Mouse (Mus musculus) splenic B cell, adult 2 months (primary cell): ENCODE data around the gene Stk11.

Experiments
- DNase-seq: peaks from one replicate; pipeline ENCODE4 v3.0.0-alpha.2; 2011; ENCODE audit warnings: low read depth, low spot score
- H3K27me3 ChIP-seq: 2 replicates; pipeline ENCODE4 v1.6.1; 2012; ENCODE audit warnings: mild to moderate bottlenecking, low read length, moderate library complexity, mixed read lengths; ENCODE audit not compliant: control insufficient read depth, poor library complexity, insufficient read depth, severe bottlenecking
- H3K36me3 ChIP-seq: 2 replicates; pipeline ENCODE4 v1.6.1; 2012; ENCODE audit warnings: mild to moderate bottlenecking, low read length, moderate library complexity, mixed read lengths; ENCODE audit not compliant: control insufficient read depth, poor library complexity, insufficient read depth, severe bottlenecking

Gene Stk11

DNA sequence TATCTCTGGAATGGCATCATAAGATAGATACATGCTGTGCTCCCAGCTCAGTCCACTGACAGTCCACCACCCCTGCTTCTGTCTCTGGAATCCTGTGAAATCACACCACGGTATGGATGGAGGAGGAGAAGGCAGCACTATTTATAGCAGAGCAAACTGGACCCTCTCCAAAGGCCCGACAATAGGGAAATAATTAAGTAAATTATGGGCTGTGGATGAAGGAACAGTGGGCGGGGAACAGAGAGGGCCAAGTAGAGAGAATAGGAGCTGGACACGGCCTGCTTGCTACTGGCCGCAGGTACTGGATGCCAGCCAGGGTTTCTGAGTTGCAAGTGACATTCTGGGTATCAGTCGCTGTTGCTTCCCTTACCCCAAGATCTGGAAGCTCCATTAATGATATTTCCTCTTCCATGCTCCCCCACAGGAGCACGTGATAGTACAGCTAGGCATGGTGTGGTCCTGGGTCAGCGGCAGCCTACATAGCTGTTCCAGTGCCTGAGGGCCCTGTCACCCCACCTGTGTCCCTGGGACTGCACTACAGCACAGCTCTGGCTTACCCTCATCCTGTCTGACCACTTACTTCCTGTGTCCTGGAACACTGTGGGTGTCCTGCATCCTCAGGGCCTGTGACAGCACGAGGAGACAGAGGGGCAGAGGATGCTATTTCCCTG, 30.7 kb upstream of the Stk11 start:
- DNase-seq: no peak
- Histone ChIP-seq H3K36me3 (peaks cover 14% of the 10 kb centered on the region), H3K27me3 (no peaks in the 10 kb centered on the region)

DNA sequence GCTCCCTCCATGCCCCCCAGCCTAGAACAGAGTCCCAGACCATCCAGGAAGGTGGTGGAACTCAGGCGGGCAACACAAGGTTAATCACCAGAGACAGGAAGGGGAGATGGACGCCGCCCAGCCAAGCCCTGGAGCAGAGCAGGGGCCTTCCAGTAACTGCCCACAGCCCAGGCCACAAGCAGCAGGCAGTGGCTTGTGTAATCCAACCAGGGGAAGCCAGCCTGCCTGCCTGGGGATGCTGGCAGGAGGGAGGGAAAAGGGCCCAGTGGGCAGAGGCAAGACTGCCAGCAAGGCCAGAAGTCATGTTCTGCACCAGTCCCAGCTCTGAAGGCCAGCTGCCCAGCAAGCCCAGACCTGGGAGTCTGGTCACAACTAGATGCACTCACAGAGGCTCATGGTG, 28.8 kb upstream of the Stk11 start:
- H3K36me3 ChIP-seq: peaks cover 7% of the 10 kb centered on the region
- H3K27me3 ChIP-seq: no peaks in the 10 kb centered on the region
- DNase-seq: no peak

DNA sequence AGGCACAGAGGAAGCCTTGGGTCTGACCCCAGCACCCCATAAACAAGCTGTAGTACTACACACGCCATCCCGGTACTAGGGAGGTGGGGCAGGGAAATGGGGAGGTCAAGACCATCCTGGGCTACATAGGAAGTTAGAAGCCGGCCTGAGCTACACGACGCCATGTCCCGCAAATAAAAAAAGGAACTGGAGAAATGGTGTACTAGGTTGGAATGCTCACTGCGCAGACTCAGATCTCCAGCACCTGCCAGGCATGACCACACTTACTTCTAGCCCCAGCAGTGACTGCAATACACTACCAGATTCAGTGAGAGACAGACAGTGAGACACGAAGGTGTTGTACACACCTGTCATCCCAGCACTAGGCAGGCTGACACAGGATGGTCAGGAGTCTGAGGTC, 28.1 kb upstream of the Stk11 start:
- DNase-seq: peak; percentile 43
- Histone ChIP-seq H3K27me3 (no peaks in the 10 kb centered on the region), H3K36me3 (peaks cover 5% of the 10 kb centered on the region)

DNA sequence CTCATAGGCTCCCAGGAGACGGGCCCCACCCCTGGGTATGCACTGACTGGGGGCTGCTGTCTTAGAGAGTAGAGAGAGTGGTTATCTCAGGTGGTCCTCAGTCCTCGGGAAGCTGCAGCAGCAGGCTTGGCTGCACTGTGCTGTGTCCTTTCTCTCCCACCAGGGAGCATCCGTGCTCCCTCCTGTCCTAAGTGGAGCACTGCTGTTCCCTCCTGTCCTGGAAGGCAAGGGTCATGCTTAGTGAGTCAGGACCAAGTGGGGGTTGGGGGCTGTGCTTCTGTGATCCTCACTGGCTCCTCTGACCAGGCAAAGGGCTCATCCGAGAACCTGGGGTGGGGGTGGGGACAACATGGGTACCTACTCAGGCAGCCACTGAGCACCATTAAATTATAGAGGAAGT, 26.5 kb upstream of the Stk11 start:
- Histone ChIP-seq H3K27me3 (no peaks in the 10 kb centered on the region), H3K36me3 (peaks cover 4% of the 10 kb centered on the region; the same call in 1 of the 2 replicates)
- DNase-seq: no peak

DNA sequence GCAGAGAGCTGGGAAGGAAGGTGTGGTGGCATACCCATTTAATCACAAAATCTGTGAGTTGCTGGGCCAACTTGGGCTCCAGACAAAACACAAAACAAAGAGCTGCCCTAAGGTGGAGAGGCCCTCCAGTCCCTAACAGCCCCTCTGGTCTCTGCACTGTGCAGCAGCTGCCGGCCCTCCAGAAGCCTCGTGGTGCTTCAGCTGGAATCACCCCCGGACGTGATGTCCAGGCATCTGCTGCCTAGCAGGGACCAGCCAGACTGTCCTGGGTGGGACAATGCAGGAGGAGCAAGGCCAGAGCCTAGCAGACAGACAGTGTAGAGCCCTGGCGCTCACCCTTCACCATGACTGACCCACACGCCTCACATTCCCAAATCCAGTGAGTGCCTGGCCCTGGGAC, 24.1 kb upstream of the Stk11 start:
- DNase-seq: no peak
- no peaks in the 10 kb centered on the region for H3K36me3 ChIP-seq

DNA sequence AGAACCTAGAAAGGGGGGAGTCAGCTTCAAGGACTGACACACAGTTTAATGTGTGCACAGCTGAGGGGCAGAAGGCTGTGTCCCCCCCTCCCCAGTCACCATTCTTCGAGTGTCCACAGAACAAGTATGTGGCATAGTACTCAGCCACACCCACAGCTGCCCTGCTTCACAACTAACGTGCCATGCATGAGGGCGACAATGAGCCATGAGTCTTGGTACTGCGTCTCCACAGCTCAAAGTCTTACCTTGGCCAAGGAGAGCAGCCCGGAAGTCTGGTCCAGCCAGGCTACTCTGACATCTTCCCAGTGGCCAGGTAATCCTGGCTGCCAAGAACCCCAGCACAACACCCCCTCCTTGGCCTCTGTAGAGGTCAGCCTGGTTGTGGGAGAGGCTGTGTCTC, 22.9 kb upstream of the Stk11 start:
- H3K36me3 ChIP-seq: no peaks in the 10 kb centered on the region
- no peak for DNase-seq
- H3K27me3 ChIP-seq: no peaks in the 10 kb centered on the region

More for the DNA sequence above, 24.1 kb upstream of the Stk11 start:
- H3K27me3 ChIP-seq: no peaks in the 10 kb centered on the region

DNA sequence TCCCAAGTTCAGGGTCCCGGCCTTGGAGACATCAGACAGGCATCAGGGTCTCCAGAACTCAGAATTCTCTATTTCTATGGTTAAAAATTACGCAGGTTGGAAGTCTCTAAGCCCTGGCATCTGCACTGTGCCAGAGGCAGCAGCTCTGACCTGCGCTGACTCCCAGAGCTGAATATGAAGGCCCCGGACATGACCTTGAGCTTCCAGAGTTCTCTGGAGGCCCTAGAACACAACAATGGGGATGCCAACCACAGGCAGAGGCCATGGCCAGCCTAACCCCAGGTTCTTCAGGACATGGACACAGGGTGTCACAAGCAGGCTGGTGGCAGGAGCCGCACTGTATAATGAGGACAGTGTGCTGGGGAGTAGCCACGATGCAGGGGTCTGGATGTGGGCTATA, 21.5 kb upstream of the Stk11 start:
- no peaks in the 10 kb centered on the region for H3K36me3 ChIP-seq
- H3K27me3 ChIP-seq: no peaks in the 10 kb centered on the region
- no peak for DNase-seq

DNA sequence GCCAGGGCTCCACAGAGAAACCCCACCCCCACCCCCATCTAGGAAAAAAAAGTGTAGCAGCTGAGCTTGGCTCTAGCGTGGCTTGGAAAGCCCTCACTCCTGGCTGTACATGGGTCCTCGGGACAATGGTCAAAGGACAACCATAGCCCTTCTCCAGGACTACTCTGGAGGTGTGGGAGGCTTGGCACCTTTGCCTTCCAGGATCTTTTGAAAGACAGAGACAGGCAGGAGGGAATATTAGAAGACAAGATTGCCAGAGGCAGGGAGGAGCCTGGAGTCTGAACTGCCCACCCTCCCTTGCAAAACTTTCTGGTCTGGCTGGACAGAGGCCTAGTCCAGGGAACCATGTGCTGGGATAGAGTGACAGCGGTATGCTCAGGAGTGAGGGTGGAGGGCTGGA, 20.9 kb upstream of the Stk11 start:
- DNase-seq: no peak
- Histone ChIP-seq H3K36me3 (no peaks in the 10 kb centered on the region), H3K27me3 (no peaks in the 10 kb centered on the region)

DNA sequence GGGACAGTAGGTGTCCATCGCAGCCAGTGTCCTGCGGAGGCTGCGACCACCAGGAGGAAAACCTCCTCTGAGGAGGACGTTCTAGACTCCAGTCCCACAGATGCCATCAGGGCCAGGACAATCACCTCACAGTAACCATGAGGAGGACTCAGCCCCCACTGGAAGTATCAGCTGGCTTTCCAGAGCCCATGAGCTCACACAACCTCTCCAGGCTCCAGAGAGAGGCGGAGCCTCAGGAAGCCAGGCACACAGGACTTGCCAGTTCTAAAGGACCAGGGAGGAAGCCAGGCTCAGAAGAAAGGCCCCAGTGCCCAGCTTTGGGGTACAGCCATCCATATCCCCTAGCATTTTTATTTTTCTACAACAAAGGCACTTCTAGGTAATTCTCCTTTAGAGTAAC, 20.1 kb upstream of the Stk11 start:
- H3K36me3 ChIP-seq: no peaks in the 10 kb centered on the region
- H3K27me3 ChIP-seq: no peaks in the 10 kb centered on the region
- DNase-seq: no peak

DNA sequence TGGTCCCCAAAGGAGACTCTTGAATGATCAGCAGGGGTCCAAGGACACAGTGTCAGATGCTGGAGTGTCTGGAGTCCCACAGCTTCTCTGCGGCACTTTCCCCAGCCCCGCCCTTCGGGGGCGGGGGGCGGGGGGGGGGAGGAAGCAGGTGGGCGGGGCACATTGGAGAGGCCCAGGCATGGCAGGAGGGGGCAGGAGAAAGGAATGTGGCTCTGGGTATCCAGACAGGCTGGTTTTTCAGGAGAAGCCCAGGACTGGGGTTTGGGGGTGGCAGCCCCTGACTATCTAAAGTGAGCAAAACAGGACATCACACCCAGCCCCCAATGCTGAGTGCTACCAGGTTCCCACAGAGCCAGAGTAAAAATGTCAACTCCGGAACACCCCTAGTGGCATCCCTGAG, 18.3 kb upstream of the Stk11 start:
- no peak for DNase-seq
- no peaks in the 10 kb centered on the region for H3K36me3 ChIP-seq

DNA sequence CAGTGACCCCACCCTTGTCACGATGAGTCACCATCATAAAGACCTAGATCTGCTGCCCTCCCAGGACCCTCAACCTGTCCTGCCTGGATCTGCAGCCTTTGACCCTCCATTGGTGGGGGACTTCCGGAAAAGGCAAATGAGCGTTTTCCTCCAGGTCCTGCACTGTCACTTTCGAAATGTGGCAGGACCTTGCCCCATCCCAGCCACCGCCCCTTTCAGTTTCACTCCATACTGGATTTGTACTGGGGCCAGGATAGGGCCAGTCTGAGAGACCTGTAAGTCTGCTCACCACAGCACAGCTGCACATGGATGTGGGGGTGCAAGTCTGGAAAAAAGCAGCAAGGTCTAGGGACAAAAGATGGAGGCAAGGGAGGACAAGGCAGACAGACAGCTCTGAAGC, 17.0 kb upstream of the Stk11 start:
- no peak for DNase-seq
- no peaks in the 10 kb centered on the region for H3K36me3 ChIP-seq
- H3K27me3 ChIP-seq: no peaks in the 10 kb centered on the region

More for the DNA sequence above, 18.3 kb upstream of the Stk11 start:
- no peaks in the 10 kb centered on the region for H3K27me3 ChIP-seq

DNA sequence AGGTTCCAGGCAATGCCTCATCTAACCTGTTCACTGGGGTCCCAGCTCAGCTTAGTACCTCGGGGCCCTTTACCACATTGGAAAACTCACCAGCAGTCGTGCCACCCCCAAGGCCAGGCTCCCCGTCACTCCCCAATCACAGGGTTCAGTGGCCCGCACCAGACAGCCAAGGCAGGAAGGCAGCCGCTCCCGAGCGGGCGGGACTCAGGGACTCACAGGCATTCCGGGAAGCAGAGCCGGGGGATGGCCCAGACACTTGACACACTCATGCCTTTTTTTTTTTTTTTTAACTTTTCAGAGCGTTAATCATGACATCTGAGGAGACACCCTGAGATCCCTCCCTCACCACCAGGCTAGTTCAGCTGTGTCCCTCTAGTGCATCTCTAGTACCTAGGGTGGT, 14.6 kb upstream of the Stk11 start:
- Histone ChIP-seq H3K27me3 (no peaks in the 10 kb centered on the region), H3K36me3 (no peaks in the 10 kb centered on the region)
- DNase-seq: no peak

DNA sequence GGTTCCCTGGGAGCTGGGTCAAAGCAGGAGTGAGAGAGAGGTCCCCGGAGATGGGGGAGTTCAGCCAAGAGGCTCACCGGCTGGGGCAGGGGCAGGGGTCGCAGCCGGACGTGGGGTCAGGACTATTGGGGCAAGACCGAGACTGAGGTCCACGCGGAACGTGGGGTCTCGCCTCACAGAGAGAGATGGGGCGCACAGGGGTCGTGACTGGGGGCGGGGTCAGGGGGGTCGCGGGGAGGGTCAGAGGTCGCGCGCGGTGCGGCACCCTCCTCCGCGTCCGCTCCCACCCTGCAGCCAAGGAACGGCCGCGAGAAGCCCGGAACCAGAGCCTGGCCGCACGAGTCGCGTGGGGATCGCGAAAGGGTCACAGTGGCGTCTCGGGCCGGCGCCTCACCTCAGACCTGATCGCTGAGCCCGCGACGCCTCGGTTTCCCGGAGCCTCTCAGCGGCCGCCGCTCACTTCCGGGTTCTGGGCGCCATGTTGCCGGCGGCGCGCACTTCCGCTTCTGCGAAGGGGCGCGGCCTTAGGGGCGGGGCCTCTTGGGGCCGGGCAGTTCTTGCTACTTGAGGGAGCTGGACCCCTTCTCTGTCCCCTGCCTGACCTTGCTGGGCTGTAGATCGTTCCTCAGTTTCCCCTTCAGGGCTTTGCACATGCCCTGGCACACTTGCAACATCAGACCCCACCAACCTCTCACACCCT, 13.2 kb upstream of the Stk11 start:
- peak; percentile 91 for DNase-seq
- Histone ChIP-seq H3K27me3 (no peaks in the 10 kb centered on the region), H3K36me3 (no peaks in the 10 kb centered on the region)

DNA sequence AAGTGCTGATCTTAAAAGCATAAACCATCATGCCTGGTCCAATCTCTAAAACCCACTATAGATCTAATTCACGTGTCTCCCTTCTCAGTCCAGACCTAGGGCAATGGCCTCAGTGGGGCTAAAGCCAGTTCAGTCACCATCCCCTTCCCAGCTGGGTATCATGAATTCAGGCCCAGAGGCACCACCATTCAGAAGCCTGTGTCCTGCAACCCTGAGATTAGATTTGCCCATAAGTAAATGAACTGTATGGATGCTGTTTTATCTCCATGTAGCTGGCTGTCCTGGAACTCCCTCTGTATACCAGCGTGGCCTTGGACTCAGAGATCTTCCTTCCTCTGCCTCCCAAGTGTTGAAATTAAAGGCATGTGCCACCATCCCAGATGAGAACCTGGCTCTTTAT, 12.6 kb upstream of the Stk11 start:
- no peak for DNase-seq
- no peaks in the 10 kb centered on the region for H3K36me3 ChIP-seq
- H3K27me3 ChIP-seq: no peaks in the 10 kb centered on the region

DNA sequence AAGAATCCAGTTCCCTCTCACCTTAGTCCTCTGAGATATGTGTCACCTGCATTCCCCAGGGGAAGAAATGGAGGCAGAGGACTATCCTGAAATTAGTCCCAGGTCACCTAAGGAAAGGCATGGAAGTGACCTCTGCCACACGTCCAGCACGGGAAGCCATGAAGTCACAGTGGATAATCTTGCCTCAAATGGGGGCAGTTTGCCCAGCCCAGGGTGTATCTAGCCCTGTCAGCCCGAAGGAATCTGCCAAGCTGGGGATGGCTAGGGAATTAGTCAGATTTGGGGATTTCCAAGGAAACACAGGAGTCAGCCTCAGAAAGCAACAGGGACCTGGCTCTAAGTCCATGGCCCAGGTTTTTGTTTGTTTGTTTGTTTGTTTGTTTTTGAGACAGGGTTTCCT, 11.4 kb upstream of the Stk11 start:
- H3K36me3 ChIP-seq: no peaks in the 10 kb centered on the region
- DNase-seq: no peak
- no peaks in the 10 kb centered on the region for H3K27me3 ChIP-seq

DNA sequence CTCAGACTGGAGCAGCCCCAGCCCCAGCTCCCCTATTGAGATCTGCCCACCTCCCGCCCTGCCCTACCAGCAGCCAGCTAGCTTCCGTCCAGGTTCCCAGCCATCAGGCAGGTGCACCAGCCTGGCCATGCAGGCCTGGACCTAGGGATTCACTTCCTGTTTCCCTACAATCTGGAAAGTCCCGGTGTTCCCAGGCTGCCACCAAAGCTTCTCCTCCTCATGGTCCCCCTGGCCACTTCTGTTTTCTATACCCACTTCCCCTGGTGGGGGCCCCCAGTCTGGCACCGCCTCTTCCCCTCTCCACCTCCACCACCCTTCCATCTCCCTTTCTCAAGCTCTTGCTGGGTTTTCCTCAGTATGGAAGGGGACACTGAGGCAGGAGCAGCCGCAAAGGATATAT, 10.1 kb upstream of the Stk11 start, which contains the start of gene Sbno2:
Sbno2 (minus strand) TSS at position 112 of the 400 bp plus-strand sequence.
- no peaks in the 10 kb centered on the region for H3K27me3 ChIP-seq
- DNase-seq: peak; percentile 71
- no peaks in the 10 kb centered on the region for H3K36me3 ChIP-seq
